Mouse (Mus musculus): ENCODE measurements around the gene Prkar2b. TPM values are rescaled to one million over a fixed set of nuclear protein-coding genes. Genes with fewer than 3 reads are reported as not detected.
A peak's percentile ranks its signal among the peaks of the same experiment; 100 is the strongest.

Prkar2b gene
- total and polyA plus RNA-seq, 3 experiments = 2.5 to 6.1 (median 2.9) TPM

DNA sequence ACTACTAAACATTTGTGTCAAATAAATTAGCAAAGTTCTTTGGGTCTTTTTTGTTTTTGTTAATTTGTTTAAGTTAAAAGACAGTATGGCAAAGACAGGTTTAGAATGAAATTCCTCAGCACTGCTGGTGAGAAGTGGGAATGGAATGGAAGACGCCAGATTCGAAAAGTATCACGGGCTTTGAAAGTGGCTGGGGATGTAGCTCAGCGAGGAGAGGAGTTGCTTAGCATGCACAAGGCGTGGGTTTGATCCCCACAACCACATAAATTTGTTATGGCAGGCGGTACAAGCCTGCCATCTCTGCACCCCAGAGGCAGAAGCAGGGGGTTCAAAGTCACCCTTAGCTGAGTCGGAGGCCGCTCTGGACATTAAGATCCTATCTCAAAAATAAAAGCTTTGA lies 54.1 kb downstream of the Prkar2b start:
- no peaks in the 10 kb centered on the region; a peak in 1 of 4 replicates for H3K4me1 ChIP-seq (ENCODE audit: control insufficient read depth in 1 of 2, insufficient read depth in 2 of 2)
- no peak overlapping the region for H3K4me3 ChIP-seq (replicated peaks in 1 of 3; ENCODE audit: low read depth in 2 of 3, low read length in 2 of 3, poor library complexity in 1 of 3)
- no peaks in the 10 kb centered on the region for H3K79me2 ChIP-seq (replicated peaks; ENCODE audit: control insufficient read depth, extremely low read depth, insufficient read depth, poor library complexity, severe bottlenecking)
- H3K36me3 ChIP-seq (replicated peaks in 1 of 2; ENCODE audit: control insufficient read depth in 1 of 2, insufficient read depth in 1 of 2, low read length in 1 of 2) = no peaks in the 10 kb centered on the region
- no peak overlapping the region for H3K27ac ChIP-seq (ENCODE audit: insufficient read depth, low read depth)
- H3K9me3 ChIP-seq (replicated peaks; ENCODE audit: low read length) = no peaks in the 10 kb centered on the region
- no peak overlapping the region for H3K4me2 ChIP-seq (ENCODE audit: insufficient read depth, low read depth, poor library complexity, severe bottlenecking)
- in situ Hi-C loops (cut with MboI; ENCODE audit: low pct_ligation_motif_present, low pct_unique_long_range_greater_than_20kb, low sequenced_read_pairs) (no loop called here), dilution Hi-C loops (cut with MboI; ENCODE audit: extremely low pct_ligation_motif_present, extremely low pct_unique_long_range_greater_than_20kb, low sequenced_read_pairs) (no loop called here)
- no peak overlapping the region for H3K9ac ChIP-seq (ENCODE audit: insufficient read depth, low read depth)
- no peak for DNase-seq (ENCODE audit: extremely low read depth)
- H3K27me3 ChIP-seq (replicated peaks) = no peaks in the 10 kb centered on the region
- no peak for TF ChIP-seq JUND (conservative IDR thresholded peaks at IDR 0.05; ENCODE audit: low read depth, low read length)
- no peak for TF ChIP-seq HCFC1 (IDR thresholded peaks at IDR 0.05; ENCODE audit: low read depth, low read length)
- TF ChIP-seq PAX5 (IDR thresholded peaks at IDR 0.05; ENCODE audit: low read length) = no peak
- no peak for TF ChIP-seq MYC (IDR thresholded peaks at IDR 0.05; ENCODE audit: low read depth, low read length)
- no peak for TF ChIP-seq MEF2A (IDR thresholded peaks at IDR 0.05; ENCODE audit: borderline replicate concordance, low read depth, low read length)
- no peak for TF ChIP-seq NRF1 (IDR thresholded peaks at IDR 0.05; ENCODE audit: low read depth, low read length)
- no peak for TF ChIP-seq KAT2A (IDR thresholded peaks at IDR 0.05; ENCODE audit: insufficient replicate concordance, low read length)
- TF ChIP-seq POLR2A (IDR thresholded peaks at IDR 0.05; ENCODE audit: low read depth, low read length) = no peak
- TF ChIP-seq IRF4 (IDR thresholded peaks at IDR 0.05; ENCODE audit: low read depth, low read length) = no peak
- no peak for TF ChIP-seq ZMIZ1 (IDR thresholded peaks at IDR 0.05; ENCODE audit: low read depth, low read length)
- no peak for TF ChIP-seq EP300 (IDR thresholded peaks at IDR 0.05; ENCODE audit: low read length)
- no peak for TF ChIP-seq USF1 (IDR thresholded peaks at IDR 0.05; ENCODE audit: low read depth, low read length)
- TF ChIP-seq UBTF (IDR thresholded peaks at IDR 0.05; ENCODE audit: low read depth, low read length) = no peak

DNA sequence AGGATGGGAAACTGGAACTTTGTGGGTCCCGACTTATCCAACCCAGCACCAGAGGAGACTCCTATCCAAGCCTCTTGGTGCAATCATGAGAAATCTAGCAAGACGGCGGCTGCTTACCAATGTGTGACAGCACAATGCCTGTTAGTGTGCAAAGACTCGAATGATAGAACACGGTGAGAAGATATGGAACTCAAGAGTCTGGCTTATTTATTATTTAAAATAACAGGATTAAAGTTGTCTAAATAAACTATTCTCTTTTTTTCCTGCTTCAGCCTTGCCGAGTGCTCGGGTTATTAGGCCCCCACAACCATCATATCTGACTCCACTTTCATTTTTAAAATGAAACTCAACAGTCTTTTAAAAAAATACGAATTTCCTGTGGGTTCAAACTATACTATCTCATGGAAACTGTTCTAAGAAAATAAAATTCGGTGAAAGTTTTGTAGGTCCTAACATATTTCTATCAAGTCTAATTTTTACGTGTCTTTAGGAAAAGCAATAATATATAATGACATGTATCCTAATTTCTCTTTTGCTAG lies 54.6 kb downstream of the Prkar2b start:
- in situ Hi-C loops (cut with MboI; ENCODE audit: low pct_ligation_motif_present, low pct_unique_long_range_greater_than_20kb, low sequenced_read_pairs) (no loop called here), dilution Hi-C loops (cut with MboI; ENCODE audit: extremely low pct_ligation_motif_present, extremely low pct_unique_long_range_greater_than_20kb, low sequenced_read_pairs) (no loop called here)
- Histone ChIP-seq H3K4me3 (replicated peaks in 1 of 3; ENCODE audit: low read depth in 2 of 3, low read length in 2 of 3, poor library complexity in 1 of 3) (no peak overlapping the region), H3K27me3 (replicated peaks) (no peaks in the 10 kb centered on the region), H3K4me2 (ENCODE audit: insufficient read depth, low read depth, poor library complexity, severe bottlenecking) (peak overlapping the region; percentile 45), H3K27ac (ENCODE audit: insufficient read depth, low read depth) (no peak overlapping the region), H3K4me1 (ENCODE audit: control insufficient read depth in 1 of 2, insufficient read depth in 2 of 2) (no peaks in the 10 kb centered on the region; a peak in 1 of 4 replicates), H3K9me3 (replicated peaks; ENCODE audit: low read length) (no peaks in the 10 kb centered on the region), H3K36me3 (replicated peaks in 1 of 2; ENCODE audit: control insufficient read depth in 1 of 2, insufficient read depth in 1 of 2, low read length in 1 of 2) (no peaks in the 10 kb centered on the region), H3K9ac (ENCODE audit: insufficient read depth, low read depth) (no peak overlapping the region), H3K79me2 (replicated peaks; ENCODE audit: control insufficient read depth, extremely low read depth, insufficient read depth, poor library complexity, severe bottlenecking) (no peaks in the 10 kb centered on the region)
- no peak for DNase-seq (ENCODE audit: extremely low read depth)
- no peak for TF ChIP-seq MEF2A (IDR thresholded peaks at IDR 0.05; ENCODE audit: borderline replicate concordance, low read depth, low read length)
- TF ChIP-seq MXI1 (IDR thresholded peaks at IDR 0.05; ENCODE audit: low read depth, low read length) = no peak
- TF ChIP-seq EP300 (IDR thresholded peaks at IDR 0.05; ENCODE audit: low read length) = no peak
- TF ChIP-seq HCFC1 (IDR thresholded peaks at IDR 0.05; ENCODE audit: low read depth, low read length) = no peak
- no peak for TF ChIP-seq RCOR1 (conservative IDR thresholded peaks at IDR 0.05; ENCODE audit: low read depth, low read length)
